Mouse (Mus musculus): Measurements from ENCODE around the gene Uqcrfs1. TPM values are rescaled to one million over a fixed set of nuclear protein-coding genes. Genes with fewer than 3 reads are reported as not detected.

The Uqcrfs1 gene
- polyA plus RNA-seq (2011; ENCODE audit: insufficient read depth, insufficient read length, low replicate concordance, missing spikeins) = 32.7 and 44.7 TPM in 2 replicates

- WGBS = under 1% methylated on average over 82 of the region's 82 CpGs
- Histone ChIP-seq H3K27ac (ENCODE audit: control insufficient read depth, insufficient read depth, low read depth, low read length, poor library complexity) (peak within 1 kb of the TSS; percentile 91), H3K4me3 (replicated peaks; ENCODE audit: control insufficient read depth, low read depth, low read length) (peak within 1 kb of the TSS; percentile 88), H3K4me1 (ENCODE audit: control insufficient read depth, insufficient read depth, low read length) (no peaks in the 10 kb centered on the region)
- TF ChIP-seq CTCF (IDR thresholded peaks at IDR 0.05; ENCODE audit: control insufficient read depth, insufficient read depth, low read length) (no peak), POLR2A (IDR thresholded peaks at IDR 0.05; ENCODE audit: borderline replicate concordance, control insufficient read depth, low read depth, low read length) (peak; percentile 96)
Observed at GRCm38 (mm10) chr13:30544856-30545604, at the start of gene Uqcrfs1. TSS of gene Uqcrfs1 (minus strand) at chr13:30545362.

DNA sequence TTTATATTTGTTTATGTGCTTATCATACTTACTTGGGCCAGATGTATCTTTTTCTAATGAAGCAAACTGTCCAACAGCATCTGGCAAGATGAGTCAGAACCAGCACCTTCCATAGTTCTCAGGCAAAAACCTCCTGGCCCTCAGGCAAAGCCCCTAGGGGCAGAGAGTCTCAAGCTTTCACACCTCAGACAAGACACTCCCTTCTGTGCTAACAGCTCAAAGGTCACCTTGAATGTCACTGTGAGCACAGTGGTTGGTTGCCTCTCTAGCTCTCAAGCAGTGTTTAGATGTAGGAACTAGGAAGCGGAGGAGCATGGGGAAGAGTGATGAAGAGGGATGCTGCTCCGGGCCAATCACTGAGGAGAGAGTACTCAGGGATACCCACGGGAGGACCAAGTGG is 40.6 kb upstream of the Uqcrfs1 start:
- Histone ChIP-seq H3K4me3 (replicated peaks; ENCODE audit: control insufficient read depth, low read depth, low read length) (no peak overlapping the region), H3K4me1 (ENCODE audit: control insufficient read depth, insufficient read depth, low read length) (peaks cover 2% of the 10 kb centered on the region), H3K27ac (ENCODE audit: control insufficient read depth, insufficient read depth, low read depth, low read length, poor library complexity) (no peak overlapping the region)
- 82% methylated on average over 3 of the region's 3 CpGs for WGBS
- TF ChIP-seq CTCF (IDR thresholded peaks at IDR 0.05; ENCODE audit: control insufficient read depth, insufficient read depth, low read length) (no peak), POLR2A (IDR thresholded peaks at IDR 0.05; ENCODE audit: borderline replicate concordance, control insufficient read depth, low read depth, low read length) (no peak)

DNA sequence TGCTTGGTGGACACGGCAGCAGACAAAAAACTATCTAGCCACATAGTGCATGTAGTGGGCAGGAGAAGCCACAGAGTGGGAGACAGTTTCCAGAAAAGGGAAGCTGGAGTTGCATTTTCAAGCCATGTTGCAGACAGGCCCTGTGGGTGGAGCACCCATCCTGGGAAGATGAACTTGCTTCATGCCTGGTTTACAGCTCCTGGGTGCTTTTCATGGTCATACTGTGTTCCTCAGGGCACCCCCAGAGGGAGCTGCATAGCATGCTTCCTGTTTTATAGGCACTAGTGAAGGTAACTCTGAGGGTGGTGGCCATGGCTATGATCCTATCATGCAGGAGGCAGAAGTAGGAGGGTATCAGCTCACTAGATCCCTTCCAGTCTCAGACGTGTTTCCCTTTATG is 37.4 kb upstream of the Uqcrfs1 start:
- WGBS = 8% methylated on average over 2 of the region's 2 CpGs
- Histone ChIP-seq H3K4me1 (ENCODE audit: control insufficient read depth, insufficient read depth, low read length) (peaks cover 2% of the 10 kb centered on the region), H3K27ac (ENCODE audit: control insufficient read depth, insufficient read depth, low read depth, low read length, poor library complexity) (no peak overlapping the region), H3K4me3 (replicated peaks; ENCODE audit: control insufficient read depth, low read depth, low read length) (no peak overlapping the region)
- peak; percentile 44 for TF ChIP-seq CTCF (IDR thresholded peaks at IDR 0.05; ENCODE audit: control insufficient read depth, insufficient read depth, low read length)
- TF ChIP-seq POLR2A (IDR thresholded peaks at IDR 0.05; ENCODE audit: borderline replicate concordance, control insufficient read depth, low read depth, low read length) = no peak

DNA sequence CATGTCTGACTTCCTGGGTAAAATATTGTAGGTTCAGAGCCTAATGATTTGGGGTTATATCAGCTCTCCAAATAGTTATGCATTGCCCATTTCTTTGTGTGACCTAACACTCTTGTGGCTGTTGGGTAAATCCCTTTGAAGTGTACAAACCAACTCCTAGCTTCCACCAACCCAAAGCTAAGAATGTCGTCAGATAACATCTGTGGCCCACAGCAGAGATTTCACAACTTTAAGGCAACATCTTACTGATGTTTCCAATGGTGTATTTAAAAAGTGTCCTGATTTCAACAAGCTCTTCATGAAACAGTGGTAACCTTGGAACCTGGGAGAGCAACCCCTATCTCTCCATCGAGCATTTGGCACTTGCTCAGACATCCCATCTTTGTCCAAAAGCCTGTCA is 33.6 kb upstream of the Uqcrfs1 start:
- Histone ChIP-seq H3K27ac (ENCODE audit: control insufficient read depth, insufficient read depth, low read depth, low read length, poor library complexity) (no peak overlapping the region), H3K4me1 (ENCODE audit: control insufficient read depth, insufficient read depth, low read length) (peaks cover 2% of the 10 kb centered on the region), H3K4me3 (replicated peaks; ENCODE audit: control insufficient read depth, low read depth, low read length) (no peak overlapping the region)
- TF ChIP-seq CTCF (IDR thresholded peaks at IDR 0.05; ENCODE audit: control insufficient read depth, insufficient read depth, low read length) (no peak), POLR2A (IDR thresholded peaks at IDR 0.05; ENCODE audit: borderline replicate concordance, control insufficient read depth, low read depth, low read length) (no peak)
- WGBS = 43% methylated on average over 2 of the region's 2 CpGs

GRCm38 (mm10) chr13:30576819-30577218 is 31.7 kb upstream of the Uqcrfs1 start:
- H3K4me1 ChIP-seq (ENCODE audit: control insufficient read depth, insufficient read depth, low read length) = no peaks in the 10 kb centered on the region
- WGBS = 38% methylated on average over 2 of the region's 2 CpGs
- H3K4me3 ChIP-seq (replicated peaks; ENCODE audit: control insufficient read depth, low read depth, low read length) = no peak overlapping the region
- no peak overlapping the region for H3K27ac ChIP-seq (ENCODE audit: control insufficient read depth, insufficient read depth, low read depth, low read length, poor library complexity)
- TF ChIP-seq POLR2A (IDR thresholded peaks at IDR 0.05; ENCODE audit: borderline replicate concordance, control insufficient read depth, low read depth, low read length) (no peak), CTCF (IDR thresholded peaks at IDR 0.05; ENCODE audit: control insufficient read depth, insufficient read depth, low read length) (no peak)

GRCm38 (mm10) chr13:30572971-30573370 is 27.8 kb upstream of the Uqcrfs1 start:
- 35% methylated on average over 4 of the region's 4 CpGs for WGBS
- TF ChIP-seq CTCF (IDR thresholded peaks at IDR 0.05; ENCODE audit: control insufficient read depth, insufficient read depth, low read length) (no peak), POLR2A (IDR thresholded peaks at IDR 0.05; ENCODE audit: borderline replicate concordance, control insufficient read depth, low read depth, low read length) (no peak)
- Histone ChIP-seq H3K4me3 (replicated peaks; ENCODE audit: control insufficient read depth, low read depth, low read length) (no peak overlapping the region), H3K27ac (ENCODE audit: control insufficient read depth, insufficient read depth, low read depth, low read length, poor library complexity) (no peak overlapping the region), H3K4me1 (ENCODE audit: control insufficient read depth, insufficient read depth, low read length) (no peaks in the 10 kb centered on the region)

DNA sequence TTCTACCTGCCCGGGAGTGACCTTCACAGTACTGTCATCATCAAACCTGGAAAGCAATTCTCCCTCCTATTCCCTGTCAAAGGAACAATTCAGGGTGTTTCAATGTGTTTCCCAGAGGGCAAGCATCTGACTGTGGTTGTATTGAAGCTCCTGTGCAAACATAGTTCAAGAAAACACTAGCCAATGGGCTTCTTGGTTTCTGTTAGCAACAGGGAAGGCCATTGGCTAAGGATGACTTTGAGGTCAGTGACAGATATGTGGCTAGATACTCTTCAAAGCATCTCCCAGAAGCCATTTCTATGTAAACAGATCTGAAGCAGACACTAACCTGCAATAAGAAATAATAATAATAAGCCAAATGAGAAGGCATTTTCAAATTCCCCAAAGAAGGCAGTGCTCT is 25.0 kb upstream of the Uqcrfs1 start:
- 67% methylated on average over 1 of the region's 1 CpGs for WGBS
- H3K27ac ChIP-seq (ENCODE audit: control insufficient read depth, insufficient read depth, low read depth, low read length, poor library complexity) = no peak overlapping the region
- H3K4me3 ChIP-seq (replicated peaks; ENCODE audit: control insufficient read depth, low read depth, low read length) = no peak overlapping the region
- H3K4me1 ChIP-seq (ENCODE audit: control insufficient read depth, insufficient read depth, low read length) = no peaks in the 10 kb centered on the region
- TF ChIP-seq POLR2A (IDR thresholded peaks at IDR 0.05; ENCODE audit: borderline replicate concordance, control insufficient read depth, low read depth, low read length) (no peak), CTCF (IDR thresholded peaks at IDR 0.05; ENCODE audit: control insufficient read depth, insufficient read depth, low read length) (no peak)

DNA sequence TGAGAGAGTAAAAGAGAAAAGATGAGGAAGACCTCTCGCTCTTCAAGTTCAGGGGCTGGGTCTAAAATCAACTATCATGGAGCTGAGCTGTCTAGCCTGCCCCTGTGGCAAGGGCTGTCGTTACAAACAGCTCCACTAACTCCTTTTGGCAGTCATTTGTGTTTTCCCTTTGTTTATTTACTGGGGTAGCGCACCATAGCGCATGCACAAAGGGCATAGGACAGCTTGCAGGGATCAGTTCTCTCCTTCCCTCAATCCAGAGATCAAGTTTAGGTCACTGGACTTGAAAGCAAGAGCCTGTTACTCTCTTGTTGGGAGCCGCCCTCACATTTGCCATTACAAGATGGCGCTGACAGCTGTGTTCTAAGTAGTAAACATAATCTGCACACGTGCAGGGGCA is 22.4 kb upstream of the Uqcrfs1 start:
- H3K4me3 ChIP-seq (replicated peaks; ENCODE audit: control insufficient read depth, low read depth, low read length) = no peak overlapping the region
- 81% methylated on average over 7 of the region's 7 CpGs for WGBS

More for the DNA sequence above, 22.4 kb upstream of the Uqcrfs1 start:
- Histone ChIP-seq H3K4me1 (ENCODE audit: control insufficient read depth, insufficient read depth, low read length) (no peaks in the 10 kb centered on the region), H3K27ac (ENCODE audit: control insufficient read depth, insufficient read depth, low read depth, low read length, poor library complexity) (no peak overlapping the region)
- no peak for TF ChIP-seq CTCF (IDR thresholded peaks at IDR 0.05; ENCODE audit: control insufficient read depth, insufficient read depth, low read length)

All from bone marrow, adult 2 months (tissue).